Mouse (Mus musculus) left cerebral cortex, postnatal 25 days (tissue): ENCODE data around the gene Bbs5. TPM values are rescaled to one million over a fixed set of nuclear protein-coding genes. Genes with fewer than 3 reads are reported as not detected.
"Not testable (repeated sequence)": the region's sequence is repeated elsewhere in the genome, so short reads cannot be mapped to it uniquely, and the experiment has no call there.

Experiments
- DNase-seq, 2 experiments: peaks; one replicate each; pipeline ENCODE4 v3.0.0; 2022; ENCODE audit warnings: low spot score in 2 of 2, mixed read lengths in 1 of 2
- intact Hi-C: fragments of 180-260 bp; cut with DNase I; formaldehyde crosslinking; loops from one replicate; pipeline ENCODE4 v1.15.1; 2025
- total RNA-seq, 2 experiments: library from RNA; stranded (reverse); gene quantifications; 2 replicates each; pipeline ENCODE4 v1.2.3; 2021

Gene Bbs5
- total RNA-seq, 2 experiments from 2014 or later, result 22.6 to 28.3 TPM

- intact Hi-C loops, result no loop called here
- no peak for DNase-seq
Observed at GRCm38 (mm10) chr2:69663827-69664476, 17.0 kb downstream of the Bbs5 start.

- intact Hi-C loops, result no loop called here
Observed at GRCm38 (mm10) chr2:69667656-69668055, 20.7 kb downstream of the Bbs5 start.

GRCm38 (mm10) chr2:69668414-69668813, 21.4 kb downstream of the Bbs5 start:
- DNase-seq, result no peak
- intact Hi-C loops, result no loop called here

More at GRCm38 (mm10) chr2:69667656-69668055, 20.7 kb downstream of the Bbs5 start:
- no peak for DNase-seq

DNA sequence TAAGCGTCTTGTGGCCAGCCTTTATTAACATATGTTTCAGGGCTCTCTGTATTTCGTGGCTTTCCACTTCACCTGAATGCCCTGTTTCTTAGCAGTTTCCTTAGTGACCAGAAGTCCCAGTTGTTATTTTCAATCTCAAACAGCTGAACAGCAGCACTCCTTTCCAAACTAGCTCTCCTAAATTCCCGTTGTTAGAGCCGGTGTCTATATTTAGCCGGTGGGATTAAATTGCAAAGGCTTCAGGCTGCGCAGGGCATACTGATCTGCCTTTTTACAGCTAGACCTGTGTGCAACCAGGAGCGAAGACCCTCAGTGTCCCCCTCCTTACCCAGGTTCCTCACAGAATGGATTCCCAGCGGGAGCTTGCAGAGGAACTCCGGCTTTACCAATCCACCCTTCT, 22.9 kb downstream of the Bbs5 start, which contains the start of gene Klhl41:
TSS of gene Klhl41 (plus strand) at position 268 of the 400 bp plus-strand sequence.
- intact Hi-C loops, result no loop called here
- no peak for DNase-seq

DNA sequence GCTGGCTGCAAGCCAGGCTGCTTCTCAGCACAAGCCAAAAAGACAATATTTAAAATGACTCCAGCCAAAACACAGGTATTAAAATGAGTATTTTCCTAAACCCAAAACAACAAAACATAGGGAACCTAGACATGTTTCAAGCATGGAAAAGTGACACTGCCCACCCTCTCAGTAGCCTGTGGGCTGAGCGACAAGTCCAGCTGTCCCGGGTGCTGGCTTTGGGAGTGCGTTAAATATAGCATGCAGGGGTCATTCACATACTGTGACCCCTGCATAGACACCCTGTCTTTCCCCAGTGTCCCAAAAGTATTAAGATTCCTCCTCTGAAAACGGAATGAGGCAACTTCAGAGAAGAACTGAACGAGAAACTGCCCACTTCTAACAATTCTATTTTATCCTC, 26.8 kb downstream of the Bbs5 start:
- DNase-seq, result no peak
- intact Hi-C loops, result no loop called here

GRCm38 (mm10) chr2:69675266-69675665, 28.3 kb downstream of the Bbs5 start:
- DNase-seq, result no peak
- intact Hi-C loops, result no loop called here

- intact Hi-C loops, result no loop called here
- DNase-seq, result no peak
Observed at GRCm38 (mm10) chr2:69676713-69677112, 29.7 kb downstream of the Bbs5 start.

- DNase-seq, intact Hi-C loops: not testable (repeated sequence)
Observed at GRCm38 (mm10) chr2:69677215-69677614, 30.2 kb downstream of the Bbs5 start.

- DNase-seq, result no peak
- intact Hi-C loops, result no loop called here
Observed at GRCm38 (mm10) chr2:69679990-69680389, 33.0 kb downstream of the Bbs5 start.

DNA sequence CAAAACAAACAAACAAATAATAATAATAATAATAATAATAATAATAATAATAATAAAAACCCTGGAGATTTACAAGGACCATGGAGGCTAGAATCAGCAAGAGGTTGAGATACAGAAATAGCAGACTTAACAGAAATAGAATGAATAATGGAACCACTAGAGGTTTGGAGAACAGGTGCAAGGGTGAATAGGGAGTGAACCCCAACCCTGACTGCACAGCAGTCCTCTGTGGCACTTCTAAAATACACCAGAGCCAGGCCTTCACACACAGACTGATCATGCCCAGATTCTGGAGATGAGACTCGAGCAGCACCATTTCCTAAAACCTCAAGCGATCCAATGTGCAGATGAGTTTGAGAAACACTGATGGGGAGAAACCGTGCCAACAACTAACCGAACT, 35.0 kb downstream of the Bbs5 start:
- no peak for DNase-seq
- intact Hi-C loops, result no loop called here

- intact Hi-C loops, result no loop called here
- peak; percentile 36 to 52 for DNase-seq
Observed at GRCm38 (mm10) chr2:69683036-69683805, 36.2 kb downstream of the Bbs5 start.

- DNase-seq, result no peak
Observed at GRCm38 (mm10) chr2:69684488-69684887, 37.5 kb downstream of the Bbs5 start.

GRCm38 (mm10) chr2:69690214-69690613, 43.2 kb downstream of the Bbs5 start:
- intact Hi-C loops, result no loop called here
- DNase-seq, result peak in 1 of 2 experiments; percentile 62

More at GRCm38 (mm10) chr2:69684488-69684887, 37.5 kb downstream of the Bbs5 start:
- intact Hi-C loops, result no loop called here

DNA sequence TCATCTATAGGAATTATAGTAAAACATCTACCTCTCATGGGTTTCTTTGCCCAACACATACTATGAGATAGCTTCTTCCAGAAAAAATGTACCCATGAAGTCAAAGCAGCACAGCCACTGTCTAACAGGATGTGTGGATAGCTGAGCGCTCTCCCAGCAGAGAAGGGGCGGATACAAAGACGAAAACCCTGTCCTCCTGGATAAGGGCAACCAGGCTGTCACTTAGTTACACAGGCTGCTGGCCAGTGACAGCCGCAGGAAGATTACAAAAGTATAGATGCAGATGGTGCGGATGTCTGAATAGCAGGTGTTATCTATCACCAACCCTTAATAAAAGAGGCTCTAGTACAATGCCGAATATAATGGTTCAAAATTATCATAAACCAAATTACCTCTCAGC, 43.9 kb downstream of the Bbs5 start:
- intact Hi-C loops, result no loop called here
- DNase-seq, result no peak

GRCm38 (mm10) chr2:69693501-69693900, 46.5 kb downstream of the Bbs5 start:
- DNase-seq, result no peak
- intact Hi-C loops, result no loop called here

DNA sequence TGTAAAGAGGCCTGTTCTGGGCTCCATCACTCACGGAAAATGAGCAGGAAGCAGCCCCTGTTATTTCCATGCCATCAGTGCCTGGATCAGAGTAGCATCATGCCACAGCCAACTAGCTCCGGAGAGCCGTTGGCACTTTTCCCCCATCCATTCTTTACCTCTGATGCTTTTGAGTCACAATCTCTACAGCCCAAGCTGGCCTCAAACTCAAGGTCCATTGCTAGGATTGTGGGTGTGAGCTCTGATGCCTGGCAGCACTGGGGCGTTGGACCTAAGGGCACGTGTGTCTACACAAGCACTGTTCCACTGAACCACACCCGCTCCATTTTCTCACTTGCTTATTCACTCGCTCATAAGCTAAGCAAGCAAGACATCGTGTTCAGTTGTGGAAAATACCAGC, 53.5 kb downstream of the Bbs5 start:
- DNase-seq, result no peak
- intact Hi-C loops, result no loop called here

DNA sequence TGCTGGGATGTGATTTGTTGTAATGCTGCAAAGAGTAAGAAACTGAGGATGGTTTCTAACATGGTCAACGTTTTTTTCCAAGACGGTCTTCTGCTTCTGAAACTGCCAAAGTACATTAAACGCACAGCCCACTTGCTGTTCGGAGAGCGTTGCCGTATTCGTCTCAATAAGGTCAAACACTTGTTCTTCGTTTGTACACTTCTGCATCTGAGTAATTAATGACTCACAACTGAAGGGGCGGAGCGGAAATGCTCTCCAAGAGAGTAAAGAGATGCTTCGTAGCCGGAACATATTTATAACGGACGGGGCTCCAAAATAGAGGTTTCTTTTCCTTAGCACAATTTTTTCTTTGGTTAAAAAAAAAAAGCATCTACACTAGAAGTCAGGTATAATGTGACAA, 65.2 kb downstream of the Bbs5 start:
- intact Hi-C loops, result no loop called here
- peak; percentile 19 to 57 for DNase-seq

- peak; percentile 90 to 96 for DNase-seq
- intact Hi-C loops, result loop anchor here (1.0 kb wide), 1 partner anchor 9 kb away; the partner anchor contains the start of gene Ppig
Observed at GRCm38 (mm10) chr2:69712981-69713625, 66.1 kb downstream of the Bbs5 start, which contains the start of gene Fastkd1. TSS of gene Fastkd1 (minus strand) at chr2:69713516.

DNA sequence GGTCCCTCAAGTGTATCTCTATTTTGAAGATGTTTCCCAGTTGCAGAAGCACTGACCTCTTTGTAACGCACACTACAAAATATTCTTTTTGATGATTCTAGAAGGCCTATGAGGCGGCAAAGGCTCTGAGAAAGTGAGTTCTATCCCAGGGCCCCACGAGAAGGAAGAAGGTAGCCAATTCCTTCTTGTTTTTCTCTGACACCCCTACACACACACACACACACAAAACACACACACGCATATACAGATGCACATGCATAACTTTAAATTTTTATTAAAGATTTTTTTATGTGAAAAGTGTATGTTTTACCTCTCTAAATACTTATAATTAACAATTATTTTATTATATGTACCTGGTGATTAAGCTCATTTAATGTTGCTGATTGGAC, 66.6 kb downstream of the Bbs5 start:
- no peak for DNase-seq
- intact Hi-C loops, result loop anchor here (1.0 kb wide), 1 partner anchor 9 kb away; the partner anchor contains the start of gene Ppig

GRCm38 (mm10) chr2:69714126-69714525, 67.2 kb downstream of the Bbs5 start:
- DNase-seq, result no peak
- intact Hi-C loops, result no loop called here
